Mouse (Mus musculus): ENCODE measurements around the gene Leprot.

Gene Leprot

DNA sequence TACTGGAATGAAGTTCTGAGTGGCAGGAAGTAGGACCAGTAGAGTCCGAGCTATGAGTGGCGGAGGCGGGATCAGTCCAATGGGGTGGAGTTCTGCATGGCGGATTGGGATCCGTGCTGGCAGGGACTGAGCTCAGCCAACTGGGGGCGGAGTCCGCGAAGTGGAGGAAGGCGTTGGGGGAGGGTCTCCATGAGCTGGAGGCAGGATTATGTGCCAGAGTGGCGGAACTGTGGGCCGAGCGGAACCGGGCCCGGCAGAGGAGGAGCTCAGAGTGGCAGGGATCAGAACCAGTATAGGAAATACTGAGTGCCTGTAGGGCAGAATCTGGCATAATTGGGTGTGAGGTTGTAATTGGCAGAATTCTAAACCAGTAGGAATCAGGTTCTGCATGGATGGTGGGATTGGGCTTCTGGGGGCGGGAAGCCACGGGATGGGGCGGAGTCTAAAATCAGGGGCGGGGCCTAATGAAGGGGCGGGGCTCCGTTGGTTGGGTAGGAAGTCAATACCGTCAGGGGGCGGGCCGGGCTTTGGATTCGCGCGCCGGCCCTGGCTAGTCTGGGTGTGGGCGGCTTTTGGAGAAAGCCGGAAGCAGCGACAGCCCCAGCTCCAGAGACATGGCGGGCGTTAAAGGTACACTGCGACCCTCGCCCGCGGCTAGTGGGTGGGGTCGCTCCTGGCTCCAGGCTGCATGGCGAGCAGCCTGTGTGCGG, at the start of gene Leprot:
TSS of gene Leprot (plus strand) at position 523 of the 710 bp plus-strand sequence.
- peak; percentile 83 for ATAC-seq (ENCODE audit: low TSS enrichment)

DNA sequence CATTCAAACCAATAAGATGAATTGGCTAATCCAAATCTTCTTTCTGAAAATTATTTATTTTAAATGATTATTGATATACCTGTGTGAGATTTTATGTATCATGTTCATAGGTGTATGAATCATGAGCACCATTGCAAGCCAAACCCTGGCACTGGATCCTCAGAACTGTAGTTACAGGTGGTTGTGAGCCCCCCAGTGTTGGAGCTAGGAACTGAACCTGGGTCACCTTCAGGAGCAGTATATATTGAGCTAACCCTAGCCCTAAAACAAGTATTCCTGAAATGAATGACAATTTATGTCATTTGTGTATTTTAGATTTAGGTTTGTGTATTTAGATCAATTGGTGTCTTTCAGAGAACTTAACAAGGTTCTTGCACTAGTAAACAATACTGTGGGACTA, 45.8 kb upstream of the Leprot start:
- no peak for ATAC-seq (ENCODE audit: low TSS enrichment)

DNA sequence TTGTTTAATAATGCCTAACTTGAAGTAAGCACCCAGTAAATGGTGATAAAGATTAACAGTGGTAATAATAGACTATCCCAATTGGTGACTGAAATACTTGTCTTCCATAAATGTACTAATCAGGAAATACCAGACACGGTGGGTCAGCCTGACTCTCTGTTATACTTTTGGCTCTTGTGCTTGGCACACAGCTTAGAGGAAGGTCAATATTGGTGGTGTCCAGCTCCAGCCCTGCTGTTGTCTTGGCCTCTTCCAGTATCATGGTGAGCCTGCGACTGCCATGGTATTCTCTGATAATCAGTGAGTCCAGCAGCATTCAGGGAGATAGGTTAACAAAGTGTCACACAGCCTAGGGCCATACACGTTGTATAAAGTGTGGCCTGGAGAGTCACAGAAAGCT, 43.9 kb upstream of the Leprot start:
- no peak for ATAC-seq (ENCODE audit: low TSS enrichment)

DNA sequence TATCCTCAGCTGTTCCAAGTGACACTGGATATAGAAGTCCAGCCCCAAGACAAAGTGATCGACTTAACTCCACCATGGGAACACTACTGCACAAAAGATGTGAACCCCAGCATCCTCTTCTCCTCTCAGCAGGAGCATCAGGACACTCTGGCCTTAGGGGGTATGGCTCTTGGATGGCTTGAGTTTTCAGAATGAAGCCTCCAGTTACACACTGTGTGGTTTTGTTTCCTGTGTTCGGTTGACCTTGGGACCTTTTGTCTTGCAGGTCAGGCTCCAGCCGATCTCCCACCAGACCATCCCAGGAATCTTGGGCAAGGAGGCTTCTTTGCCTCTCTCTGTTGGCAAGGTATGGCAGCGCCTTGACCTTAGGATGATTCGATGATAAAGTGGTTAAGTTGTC, 31.0 kb upstream of the Leprot start:
- no peak for ATAC-seq (ENCODE audit: low TSS enrichment)

DNA sequence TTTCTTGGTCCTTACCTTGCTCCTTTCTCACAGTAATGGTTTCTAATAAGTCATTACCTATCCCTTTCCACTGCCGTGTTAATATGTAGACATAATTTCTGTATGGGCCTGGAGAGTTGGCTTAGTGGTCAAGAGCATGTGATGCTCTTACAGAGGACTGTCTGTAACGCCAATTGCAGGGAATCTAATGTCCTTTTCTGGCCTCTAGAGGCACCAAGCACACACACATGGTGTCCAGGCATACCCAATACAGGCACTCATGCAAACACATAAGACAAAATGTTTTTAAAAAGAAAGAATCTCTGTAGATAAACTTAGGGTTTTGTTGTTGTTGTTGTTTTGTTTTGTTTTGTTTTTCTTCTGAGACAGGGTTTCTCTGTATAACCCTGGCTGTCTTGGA, 29.8 kb upstream of the Leprot start:
- ATAC-seq (ENCODE audit: low TSS enrichment) = no peak

DNA sequence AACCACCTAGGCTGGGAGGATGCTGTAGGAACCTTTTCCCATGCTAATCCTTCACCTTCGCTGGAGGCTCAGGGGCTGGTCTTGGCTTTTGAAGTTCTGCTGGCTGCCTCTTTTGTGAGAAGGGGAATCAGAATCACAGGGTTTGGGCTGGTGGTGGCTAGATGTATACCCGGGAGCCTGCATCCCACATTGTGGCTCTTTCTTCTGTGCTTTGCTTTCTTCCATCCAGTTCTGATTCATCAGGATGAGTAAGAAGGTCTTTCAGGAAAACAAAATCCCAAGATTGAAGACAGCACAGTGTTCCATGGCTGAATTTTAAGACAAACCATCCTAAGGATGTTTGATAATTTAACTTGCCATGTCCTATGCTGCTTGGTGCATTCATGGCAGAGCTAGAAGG, 27.3 kb upstream of the Leprot start:
- peak; percentile 57 for ATAC-seq (ENCODE audit: low TSS enrichment)

DNA sequence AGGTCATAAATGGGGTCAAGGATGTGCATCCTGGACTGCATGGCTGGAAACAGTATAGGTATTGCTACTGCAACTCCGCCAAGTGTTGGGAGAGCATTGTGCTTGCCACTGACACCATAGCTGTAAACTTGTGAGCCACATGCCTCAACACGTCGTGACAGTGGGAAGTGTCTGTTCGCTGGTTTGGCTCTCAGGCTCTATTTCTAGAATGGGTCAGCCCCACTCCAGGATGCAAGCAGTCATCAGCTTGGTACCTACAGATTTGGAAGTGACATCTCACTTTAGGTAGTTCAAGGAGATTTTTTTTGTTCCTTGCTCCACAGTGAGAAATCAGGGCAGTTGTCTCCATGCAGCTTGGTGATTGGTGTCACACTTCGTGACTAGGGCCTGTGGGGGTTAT, 26.3 kb upstream of the Leprot start:
- peak; percentile 35 for ATAC-seq (ENCODE audit: low TSS enrichment)

DNA sequence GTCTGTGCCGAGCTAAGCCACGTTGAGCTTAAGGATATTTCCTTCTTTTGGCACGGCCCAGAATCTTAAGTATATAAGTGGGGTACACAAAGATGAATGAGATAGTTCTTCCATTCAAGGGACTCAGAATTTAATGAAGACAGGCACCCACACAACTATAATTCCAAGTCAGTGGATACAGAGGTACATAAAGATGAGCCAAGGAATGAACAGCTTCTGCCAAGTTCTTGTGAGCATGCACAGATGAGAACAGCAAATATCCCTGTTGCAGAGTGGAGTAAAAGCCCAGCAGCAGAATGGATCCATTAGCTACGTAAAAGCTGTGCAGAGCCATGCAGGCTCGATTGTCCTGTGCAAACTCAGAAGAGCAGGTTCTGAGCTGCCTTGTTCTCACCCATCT, 22.2 kb upstream of the Leprot start:
- ATAC-seq (ENCODE audit: low TSS enrichment) = peak; percentile 75

DNA sequence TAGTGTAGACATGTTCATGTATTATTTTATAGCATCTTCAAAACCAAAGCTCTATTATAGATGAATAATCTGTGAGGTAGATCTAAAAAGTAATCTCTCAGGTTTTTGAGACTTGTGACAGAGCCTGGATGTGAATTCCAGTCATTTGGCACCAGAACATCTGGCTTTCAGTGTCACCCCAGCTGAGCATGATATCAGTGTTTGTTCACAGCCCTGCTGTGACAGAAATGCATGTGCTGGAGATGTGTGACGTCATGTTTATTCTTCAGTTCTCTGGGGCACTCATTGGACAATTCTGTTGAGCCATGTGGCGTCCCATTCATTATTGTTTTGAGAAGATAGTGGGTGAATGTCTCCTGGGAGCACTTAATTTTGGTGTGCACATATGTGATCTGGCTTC, 11.9 kb upstream of the Leprot start:
- ATAC-seq (ENCODE audit: low TSS enrichment) = no peak

DNA sequence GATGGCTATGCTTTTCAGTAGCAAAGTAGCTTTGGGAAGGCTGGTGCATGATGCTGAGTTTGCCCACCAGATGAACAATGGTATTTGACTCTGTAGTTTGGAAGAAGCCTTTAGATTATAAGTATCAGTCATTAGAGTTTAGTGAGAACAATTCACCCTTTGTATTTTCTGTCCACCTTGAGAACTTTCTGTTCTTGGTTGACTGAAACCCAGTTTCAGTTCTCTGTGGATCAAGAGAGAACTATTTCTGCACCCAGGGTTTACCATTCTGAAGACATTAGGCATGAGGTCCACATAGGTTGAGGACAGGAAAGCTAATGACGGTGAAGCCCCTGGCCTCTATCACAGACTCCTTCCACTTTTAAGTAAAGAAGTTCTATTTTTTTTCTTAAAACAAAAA, 10.0 kb upstream of the Leprot start:
- ATAC-seq (ENCODE audit: low TSS enrichment) = no peak

DNA sequence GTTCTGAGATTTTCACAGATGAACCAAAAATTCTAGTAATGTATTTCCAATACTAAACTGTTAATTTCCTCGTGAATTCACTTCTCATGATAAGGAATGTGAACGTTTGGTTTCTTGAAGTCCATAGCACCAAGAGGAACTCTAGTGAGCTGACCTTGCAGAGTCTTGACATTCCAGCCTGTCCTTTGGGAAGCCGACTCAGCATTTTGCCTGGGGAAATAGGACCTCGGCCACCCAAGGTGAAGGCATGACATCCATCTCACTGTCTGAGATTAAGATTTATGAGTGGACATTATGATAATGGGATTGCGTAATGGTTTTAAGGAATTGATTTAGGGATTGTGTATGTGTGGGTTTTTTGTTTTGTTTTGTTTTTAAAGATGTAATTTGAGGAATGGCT, 6.9 kb upstream of the Leprot start:
- no peak for ATAC-seq (ENCODE audit: low TSS enrichment)

DNA sequence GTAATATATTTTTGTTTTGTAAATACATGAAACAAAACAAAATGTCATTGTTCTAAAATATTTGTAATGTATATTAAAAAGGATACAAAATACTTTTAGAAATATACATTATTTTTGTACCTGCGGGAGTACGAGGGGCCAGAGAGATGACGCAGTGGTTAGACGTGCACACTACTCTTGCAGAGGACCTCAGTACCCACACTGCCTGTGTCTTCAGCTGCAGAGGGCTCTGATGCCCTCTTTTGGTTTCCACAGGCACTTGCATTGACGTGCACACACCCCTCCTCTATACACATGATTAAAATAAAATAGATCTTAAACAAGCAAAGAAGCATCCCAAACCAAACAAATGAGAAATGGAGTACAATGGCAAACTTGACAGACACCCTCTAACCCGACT, 4.8 kb upstream of the Leprot start:
- ATAC-seq (ENCODE audit: low TSS enrichment) = no peak

DNA sequence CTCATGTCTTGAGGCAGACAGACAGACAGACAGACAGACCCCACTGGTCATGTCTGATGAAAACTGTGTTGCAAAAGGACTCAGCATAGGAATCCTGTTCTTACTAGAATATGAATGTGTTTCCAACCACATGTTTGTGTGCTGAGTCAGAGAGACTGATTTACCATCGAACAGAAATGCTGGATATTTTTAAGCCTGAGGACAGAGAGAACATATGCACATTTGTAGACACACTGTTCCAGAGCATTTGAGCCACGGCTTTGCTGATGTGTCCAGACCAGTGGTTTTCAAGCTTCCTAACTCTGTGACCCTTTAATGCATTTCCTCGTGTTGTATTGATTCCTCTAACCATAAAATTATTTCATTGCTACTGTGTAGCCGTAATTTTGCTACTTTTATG, 4.3 kb upstream of the Leprot start:
- peak; percentile 22; the same call in 1 of the 2 replicates for ATAC-seq (ENCODE audit: low TSS enrichment)

DNA sequence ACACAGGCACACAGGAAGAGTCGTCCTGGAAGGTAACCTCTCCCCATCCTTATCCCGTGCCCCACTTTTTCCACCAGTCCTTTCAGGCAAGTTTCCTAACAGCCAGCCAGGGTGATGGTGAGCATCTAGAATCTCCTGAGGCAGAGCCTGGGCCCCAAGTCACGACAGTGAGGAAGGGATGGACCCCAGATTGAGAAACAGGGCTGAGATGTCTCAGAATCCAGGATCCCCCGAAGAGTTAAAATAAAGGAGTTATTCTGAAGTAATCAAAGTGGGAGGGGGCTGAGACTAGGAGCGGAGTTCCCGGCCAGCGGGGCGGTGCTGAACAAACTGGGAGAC, 692 bp upstream of the Leprot start:
- no peak for ATAC-seq (ENCODE audit: low TSS enrichment)

DNA sequence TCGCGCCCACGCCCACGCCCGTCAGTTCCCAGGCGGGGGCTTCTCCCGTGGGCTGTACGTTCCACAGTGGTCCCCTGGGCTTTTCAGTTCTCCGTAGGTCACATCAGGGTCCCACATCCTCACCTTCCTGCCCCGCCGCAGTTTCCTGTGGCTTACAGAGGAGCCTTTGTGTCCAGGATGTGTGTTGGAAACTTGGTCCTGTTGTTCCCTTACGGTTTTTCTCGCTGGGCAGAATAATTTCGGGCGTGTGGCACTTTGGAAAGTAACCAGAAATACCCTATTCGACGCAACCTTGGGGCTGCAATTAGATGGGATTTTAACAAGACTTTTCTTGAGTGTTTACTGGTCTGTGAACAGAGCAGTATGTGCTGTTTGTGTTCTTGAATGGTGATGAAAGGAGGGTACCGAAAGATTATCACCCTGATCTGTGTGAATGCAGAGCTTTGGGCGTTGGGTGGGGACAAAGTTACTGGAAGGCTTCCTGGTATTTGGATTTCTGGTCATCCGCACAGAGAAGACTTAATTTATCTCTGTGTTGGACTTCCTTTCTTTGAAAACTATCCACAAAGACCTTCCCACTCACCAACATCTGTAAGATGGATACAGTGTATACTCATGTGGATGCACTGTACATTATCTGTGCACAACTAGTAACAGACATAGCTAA, 591 bp downstream of the Leprot start:
- peak; percentile 4; the same call in 1 of the 2 replicates for ATAC-seq (ENCODE audit: low TSS enrichment)

DNA sequence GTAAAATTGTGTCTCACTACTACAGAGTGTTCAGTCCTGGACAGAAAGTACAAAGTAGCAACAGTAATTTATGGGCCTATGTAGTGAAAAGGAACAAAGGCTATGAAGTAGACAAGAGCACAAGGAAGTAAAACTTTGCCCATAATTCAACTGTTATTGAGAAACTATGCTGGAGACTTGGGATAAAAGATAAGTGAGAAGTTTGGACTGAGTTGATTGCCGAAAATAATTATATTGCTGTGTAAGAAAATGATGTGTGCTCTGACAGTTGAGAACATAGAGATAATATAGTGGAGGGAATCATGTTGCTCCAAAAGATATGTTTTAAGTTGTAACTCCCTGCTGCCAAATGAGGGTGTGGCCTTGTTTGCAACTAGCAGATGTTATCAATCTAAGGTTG, 1.2 kb downstream of the Leprot start:
- ATAC-seq (ENCODE audit: low TSS enrichment) = no peak

DNA sequence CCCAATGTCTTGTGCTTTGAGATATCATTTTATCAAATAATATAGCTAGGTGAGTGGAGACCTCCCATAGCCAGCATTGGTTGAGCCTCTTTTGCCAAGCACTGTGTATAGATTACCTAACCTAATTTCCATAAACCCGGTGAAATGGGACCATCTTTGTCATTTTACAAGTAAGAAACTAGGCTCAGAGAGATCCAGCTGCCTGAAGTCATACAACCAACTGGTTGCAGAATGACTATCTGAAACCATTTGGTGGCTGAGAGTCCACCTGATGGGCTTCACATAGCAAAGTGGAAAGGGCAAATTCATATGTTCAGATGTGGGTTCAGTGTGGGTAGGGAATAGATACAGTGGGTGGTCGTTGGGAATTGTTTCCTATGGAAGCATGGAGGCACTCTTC, 3.4 kb downstream of the Leprot start:
- ATAC-seq (ENCODE audit: low TSS enrichment) = no peak

DNA sequence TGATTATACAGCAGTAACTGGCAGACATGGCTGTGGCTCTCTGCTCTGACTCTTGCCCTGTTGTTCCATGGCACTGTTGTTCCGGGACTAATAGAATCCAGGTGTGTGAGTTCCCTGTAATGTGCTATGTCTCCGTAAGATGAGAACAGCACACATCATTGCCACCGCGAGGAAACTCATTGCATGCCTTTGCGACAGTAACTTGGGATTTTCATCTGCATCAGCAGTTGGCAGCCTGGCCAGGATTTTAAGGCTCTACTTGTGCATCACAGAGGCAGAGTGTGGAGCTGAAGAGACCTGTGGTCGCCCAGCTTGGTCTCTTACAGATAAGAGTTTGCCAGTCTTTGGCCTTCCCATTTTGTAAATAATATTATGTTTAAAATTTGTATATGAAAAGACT, 6.7 kb downstream of the Leprot start:
- ATAC-seq (ENCODE audit: low TSS enrichment) = no peak

DNA sequence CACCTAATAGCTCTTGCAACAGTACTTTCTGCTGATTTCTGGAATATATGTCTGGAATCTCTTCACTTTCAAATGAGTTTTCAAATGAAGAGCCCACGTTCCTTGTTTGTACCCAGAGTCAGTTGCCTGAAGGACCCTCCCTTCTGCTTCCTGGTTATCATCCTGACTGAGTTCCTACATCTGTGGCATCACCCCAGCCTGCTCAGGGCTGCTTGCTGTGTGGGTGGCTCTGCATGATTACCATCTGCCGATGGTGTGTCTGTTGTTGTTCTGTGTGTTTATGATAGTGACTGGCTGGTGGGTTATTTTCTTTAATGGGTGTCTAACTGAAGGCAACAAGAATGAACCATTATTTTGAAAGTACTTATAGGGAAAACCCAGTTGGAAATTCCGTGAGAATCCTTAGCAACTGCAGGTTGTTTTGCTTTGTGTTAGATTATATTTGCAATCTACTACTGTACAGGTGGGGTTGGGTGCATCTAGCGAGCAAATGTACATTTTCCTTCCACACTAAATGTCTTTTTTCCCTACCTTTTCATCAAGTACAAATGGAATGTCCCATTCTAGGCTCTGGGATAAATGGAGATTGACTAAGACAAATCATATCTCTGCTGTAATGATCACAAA, 7.4 kb downstream of the Leprot start:
- ATAC-seq (ENCODE audit: low TSS enrichment) = no peak

DNA sequence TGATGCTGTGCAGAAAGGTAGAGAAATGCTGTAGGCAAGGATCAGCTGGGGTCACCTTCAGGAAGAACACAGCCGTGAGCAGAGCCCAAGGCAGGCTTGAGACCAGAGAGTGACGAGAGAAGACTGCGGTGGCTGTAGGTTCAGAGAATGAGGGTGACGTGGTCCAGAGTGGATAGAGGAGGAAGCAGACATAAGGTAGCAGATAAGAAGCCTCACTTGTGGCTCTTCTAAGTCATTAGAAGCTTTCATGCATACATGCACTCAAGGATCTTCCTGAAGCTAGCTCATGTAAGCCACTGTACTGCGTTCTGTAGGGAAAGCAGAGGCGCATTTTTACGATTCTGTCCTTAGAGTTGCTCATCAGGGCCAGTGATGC, 7.9 kb downstream of the Leprot start:
- ATAC-seq (ENCODE audit: low TSS enrichment) = no peak

DNA sequence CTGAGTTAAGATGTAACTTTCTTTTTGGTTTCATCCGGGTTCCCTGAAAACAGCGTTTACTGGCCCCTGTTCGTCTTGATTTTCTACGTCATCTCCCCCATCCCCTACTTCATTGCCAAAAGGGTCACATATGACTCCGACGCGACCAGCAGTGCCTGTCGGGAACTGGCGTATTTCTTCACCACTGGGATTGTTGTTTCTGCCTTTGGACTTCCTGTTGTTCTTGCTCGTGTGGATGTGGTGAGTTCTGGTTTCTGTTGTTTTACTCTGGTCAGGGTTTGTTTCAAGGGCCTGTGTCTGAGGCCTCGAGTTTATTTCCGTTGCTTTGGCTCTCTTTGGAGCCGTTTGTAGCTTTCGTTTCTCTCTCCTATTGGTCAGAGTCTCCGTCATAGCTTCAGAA, 8.5 kb downstream of the Leprot start:
- ATAC-seq (ENCODE audit: low TSS enrichment) = no peak

DNA sequence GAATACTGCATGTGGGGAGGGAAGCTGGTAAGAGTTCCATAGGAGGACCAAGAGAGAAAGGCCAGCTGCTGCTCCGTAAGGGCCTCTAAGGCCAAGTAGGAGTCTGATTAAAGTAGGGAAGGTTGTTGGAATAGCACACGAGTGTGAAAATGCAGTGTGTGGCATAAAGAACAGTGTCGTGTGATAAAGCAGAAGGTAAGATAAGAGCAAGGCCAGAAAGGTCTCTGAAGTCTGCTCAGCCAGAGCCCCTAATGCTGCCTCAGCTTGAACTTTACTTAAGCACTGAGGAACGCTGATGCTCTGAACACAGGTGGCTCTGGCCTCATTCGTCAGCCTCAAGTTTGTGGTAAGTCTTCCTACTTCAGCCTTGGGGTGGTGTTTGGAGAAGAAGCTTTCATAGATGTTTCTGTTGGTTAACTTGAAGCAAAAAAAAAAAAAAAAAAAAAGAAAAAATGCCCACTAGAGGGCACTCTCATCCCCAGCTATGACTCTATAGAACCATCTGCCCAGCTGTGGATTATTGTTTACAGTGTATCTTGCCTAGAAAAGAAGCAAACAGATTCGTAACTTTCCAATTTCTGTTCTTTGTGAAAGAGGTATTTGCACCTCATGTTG, 9.5 kb downstream of the Leprot start:
- peak; percentile 47; the same call in 1 of the 2 replicates for ATAC-seq (ENCODE audit: low TSS enrichment)

DNA sequence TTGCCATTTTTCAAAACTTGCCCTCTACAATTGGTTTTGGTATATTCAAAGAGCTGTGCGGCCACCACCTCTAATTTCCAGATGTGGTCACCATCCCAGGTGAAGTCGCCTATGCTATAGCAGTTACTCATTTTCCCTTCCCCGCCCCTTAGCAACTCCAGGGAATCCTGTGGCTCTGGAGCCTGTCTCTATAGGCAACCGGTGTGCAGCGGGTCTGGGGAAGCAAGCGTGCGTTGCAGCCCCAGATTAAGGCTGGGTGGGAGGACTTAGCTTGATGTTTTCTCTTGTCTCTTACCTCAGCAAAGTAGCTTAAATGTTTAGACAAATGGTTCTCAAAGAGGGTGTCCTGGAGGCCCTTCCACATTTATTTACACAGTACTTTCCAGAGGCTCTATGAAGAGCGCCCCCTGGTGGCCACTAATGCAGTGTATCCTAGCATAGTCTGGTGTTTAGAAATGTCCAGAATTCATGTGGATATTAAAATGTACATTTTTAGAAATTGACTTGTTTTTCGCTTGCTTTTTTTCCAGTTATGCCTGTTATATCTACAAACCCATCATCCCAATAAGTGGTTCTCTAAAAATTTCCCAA, 16.7 kb downstream of the Leprot start:
- ATAC-seq (ENCODE audit: low TSS enrichment) = peak; percentile 84
